Mouse (Mus musculus): ENCODE data around the gene Rnf157.

Gene Rnf157

GRCm38 (mm10) chr11:116333526-116334416 lies 79.1 kb downstream of the Rnf157 start:
- no peak for DNase-seq

GRCm38 (mm10) chr11:116332983-116333270 lies 79.9 kb downstream of the Rnf157 start:
- DNase-seq = no peak

DNA sequence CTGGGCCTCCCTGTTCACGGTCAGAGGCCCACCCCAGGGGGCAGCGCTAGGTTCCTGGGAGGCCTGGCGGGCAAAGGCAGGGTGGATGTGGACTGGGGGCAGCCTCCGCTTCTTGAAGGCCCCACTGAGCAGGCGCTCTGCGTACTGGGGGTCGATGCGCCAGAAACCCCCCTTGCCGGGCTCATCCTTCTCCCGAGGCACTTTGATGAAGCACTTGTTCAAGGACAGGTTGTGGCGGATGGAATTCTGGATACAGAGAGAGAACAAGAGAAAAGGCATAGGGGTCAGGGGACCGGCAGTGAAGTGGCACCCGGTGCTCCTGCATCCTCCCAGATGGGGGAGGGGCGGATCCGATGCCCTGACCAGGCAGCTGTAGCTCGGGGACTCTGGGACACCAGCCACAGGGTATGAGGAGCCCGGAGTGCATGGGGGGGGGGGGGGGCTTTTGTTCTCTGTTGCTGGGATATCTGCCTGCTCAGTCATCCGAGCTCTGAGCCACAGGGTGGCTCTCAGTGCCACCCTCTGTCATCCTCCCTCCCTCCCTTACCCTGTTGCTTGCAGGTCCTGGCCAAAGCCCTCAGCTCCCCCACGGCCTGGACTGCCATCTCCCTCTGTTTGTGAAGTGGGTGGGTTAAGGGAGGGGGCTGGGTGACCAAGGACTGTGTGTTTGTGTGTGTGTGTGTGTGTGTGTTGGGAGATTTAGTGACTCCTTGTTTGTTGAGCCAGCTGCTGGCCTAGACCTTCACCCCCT lies 80.4 kb downstream of the Rnf157 start:
- no peak for DNase-seq

- no peak for DNase-seq
Measured at GRCm38 (mm10) chr11:116330211-116330518, 82.7 kb downstream of the Rnf157 start.

DNA sequence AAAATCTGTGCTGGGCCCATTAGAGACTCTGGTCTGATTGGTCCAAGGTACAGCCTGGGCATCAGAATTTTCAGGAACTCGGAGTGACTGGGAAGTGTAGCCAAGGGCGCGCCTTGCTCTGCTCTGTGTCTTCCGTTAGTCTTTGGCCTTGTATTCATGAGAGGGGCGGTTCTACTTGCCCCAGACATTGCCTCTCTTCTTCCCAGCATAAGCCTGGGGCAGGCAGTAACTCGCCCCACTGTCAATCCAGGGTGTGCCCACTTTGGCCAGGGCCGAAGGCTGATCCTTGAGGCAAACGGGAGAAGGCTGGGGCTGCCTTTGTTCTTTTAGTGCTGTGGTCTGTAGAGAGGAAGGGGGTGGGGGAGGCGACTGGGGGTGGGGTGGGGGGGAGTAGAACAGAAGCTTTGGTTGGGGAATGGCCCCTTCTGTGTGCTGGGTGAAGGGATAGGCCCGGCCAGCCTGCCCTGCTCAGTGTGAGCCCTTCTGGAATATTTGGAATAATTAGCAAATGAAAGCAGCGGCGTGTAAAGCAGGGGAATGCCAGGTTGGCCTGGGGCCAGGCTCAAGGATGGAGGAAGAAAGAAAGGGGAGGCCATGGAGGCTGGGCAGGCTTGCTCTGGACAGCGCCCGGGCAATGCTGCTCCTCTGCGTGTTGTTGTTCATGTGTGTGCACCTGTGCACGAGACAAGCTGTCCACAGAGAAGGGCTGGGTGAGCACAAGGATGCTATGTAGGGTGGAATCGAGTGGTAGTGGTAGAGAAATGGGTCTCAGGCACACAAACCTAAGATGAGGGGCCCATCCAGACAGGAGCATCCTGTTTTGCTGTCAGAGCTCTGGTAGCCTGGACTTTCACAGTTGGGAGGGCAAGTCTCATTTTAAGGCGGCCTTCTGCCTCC lies 83.3 kb downstream of the Rnf157 start:
- DNase-seq = no peak

- no peak for DNase-seq
Measured at GRCm38 (mm10) chr11:116326963-116327603, 85.7 kb downstream of the Rnf157 start.

GRCm38 (mm10) chr11:116318719-116319659 lies 93.8 kb downstream of the Rnf157 start:
- peak; percentile 88 for DNase-seq

DNA sequence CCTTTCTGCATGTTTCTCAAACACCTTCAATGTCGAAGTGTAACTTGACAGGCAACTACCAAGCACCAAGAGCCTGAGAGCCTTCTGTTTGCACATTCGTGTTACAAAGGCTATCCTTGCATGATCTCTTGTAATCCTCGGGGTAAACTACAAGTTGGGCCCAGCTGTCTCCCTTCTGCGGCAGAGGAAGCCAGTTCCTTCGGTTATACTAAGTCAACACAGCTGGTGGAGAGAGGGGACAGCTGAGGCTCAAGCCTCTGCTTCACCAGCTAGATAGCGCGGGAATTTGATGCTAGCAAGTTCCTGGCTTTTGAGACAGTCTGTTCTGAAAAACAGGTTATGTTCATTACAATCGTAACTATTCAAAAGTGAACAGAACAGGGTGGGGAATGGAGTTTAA lies 100.5 kb downstream of the Rnf157 start:
- DNase-seq = no peak

DNA sequence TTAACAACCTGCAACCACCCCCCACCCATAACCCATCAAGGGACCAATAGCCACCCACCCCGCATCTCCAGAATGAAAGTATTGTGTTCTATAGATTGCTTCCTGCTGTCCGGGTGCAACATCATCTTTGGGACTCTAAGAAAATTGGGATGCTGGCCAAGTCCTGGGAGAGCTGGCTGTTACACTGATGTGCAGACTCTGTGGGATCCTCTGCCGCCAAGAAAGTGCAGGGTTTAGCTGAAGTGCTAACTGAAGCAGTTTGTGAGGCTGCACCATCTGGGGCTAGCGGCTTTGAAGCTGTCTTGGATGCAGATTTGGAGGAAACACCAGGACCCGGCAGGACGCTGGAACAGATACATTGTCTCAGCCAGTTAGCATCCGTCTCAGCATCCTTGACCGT lies 101.7 kb downstream of the Rnf157 start:
- DNase-seq = no peak

DNA sequence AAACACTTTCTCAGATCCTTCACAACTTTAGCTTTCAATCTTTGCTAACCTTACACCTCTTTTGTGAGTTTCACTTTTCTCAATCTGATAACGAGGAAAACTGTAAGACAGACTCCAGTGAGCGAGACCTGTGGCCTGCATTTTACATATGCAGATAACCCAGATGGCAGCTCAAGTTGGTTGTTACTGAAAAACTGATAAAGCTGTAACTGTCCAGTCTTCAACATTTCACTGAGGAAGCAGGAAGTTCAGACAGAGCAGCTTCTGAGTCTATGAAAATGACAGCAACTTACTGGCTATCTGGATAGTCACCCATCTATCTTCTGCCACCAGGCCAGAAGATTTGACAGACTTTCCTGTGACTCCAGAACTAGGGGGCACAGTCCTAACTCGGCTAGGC lies 103.2 kb downstream of the Rnf157 start:
- DNase-seq = no peak

- DNase-seq = peak; percentile 82
Measured at GRCm38 (mm10) chr11:116307762-116308531, 104.9 kb downstream of the Rnf157 start.

- DNase-seq = no peak
Measured at GRCm38 (mm10) chr11:116307019-116307725, 105.7 kb downstream of the Rnf157 start, which contains the start of gene Exoc7. Exoc7 (minus strand) TSS chr11:116307233.

DNA sequence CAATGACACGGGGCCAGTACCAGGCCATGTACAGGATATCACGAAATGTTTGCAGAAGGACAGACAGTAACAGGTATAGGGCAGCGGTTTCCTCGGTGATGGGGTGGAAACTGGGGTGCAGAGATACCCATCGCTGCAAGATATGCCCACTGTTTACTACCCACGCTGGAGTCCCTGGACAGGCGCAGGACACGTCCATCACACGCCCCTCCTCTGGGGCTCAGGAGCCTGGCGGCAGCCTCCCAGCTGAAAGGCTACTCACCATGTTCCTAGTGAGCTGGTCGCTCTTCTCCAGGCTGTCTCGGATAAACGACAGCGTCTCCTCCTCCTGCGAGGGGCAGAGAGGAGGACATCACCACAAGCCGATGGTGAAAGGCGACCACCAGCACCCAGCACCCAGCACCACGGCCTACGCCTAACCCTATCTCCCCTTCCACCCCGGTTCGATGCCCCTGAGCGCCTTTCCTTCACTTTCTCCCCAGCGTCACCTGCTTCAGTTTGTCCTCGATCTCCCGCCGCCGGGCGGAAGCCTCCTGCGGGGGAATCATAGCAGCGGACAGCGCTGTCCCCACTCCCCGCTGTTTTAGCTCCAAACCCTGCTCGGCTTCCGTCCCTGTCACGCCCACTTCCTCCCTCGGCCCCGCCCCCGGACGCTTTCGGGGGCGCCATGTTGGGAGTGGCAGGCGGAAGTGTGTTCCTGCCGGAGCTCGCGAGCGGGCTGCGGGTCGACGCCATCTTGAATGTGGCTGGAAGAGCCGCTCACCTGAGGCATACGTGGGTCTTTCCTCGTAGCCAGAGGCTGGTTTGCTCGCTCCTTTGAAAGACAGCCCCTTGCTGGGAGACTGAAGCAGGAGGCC lies 106.5 kb downstream of the Rnf157 start:
- peak; percentile 97 for DNase-seq

DNA sequence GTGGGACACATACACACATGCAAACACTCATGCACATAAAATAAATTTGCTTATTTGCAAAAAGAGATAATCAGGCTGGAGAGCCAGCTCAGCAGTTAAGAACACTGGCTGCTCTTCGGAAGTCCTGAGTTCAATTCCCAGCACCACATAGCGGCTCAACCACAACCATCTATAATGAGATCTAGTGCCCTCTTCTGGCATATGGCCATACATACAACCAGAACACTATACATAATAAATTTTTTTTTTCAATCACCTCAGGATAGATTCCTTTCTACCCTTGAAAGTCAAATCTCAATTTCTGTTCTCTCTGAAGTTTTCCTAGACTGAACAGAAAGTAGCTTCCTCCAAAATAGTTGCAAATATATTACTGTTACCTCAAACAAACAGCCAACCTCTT lies 107.4 kb downstream of the Rnf157 start:
- no peak for DNase-seq

GRCm38 (mm10) chr11:116298621-116299020 lies 114.2 kb downstream of the Rnf157 start:
- no peak for DNase-seq

DNA sequence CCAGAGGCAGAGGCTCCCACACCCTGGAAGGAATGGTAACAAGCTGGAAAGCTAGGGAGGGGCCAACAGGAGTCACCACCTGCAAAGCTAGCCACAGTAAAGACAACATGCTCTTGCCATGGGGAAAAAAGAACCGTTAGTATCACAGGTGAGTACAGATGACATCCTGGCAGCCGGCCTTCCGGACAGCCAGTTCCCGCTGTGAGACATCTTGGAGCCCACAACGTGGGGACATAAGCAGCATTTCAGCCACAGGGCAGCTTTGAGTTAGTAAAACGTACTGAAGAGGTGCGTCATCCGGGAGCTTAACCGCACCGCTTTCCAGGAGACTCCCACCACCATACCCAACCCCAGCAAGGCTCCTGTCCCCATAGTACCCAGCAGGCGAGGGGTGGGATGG lies 114.6 kb downstream of the Rnf157 start:
- no peak for DNase-seq

GRCm38 (mm10) chr11:116297017-116297416 lies 115.8 kb downstream of the Rnf157 start:
- DNase-seq = no peak

DNA sequence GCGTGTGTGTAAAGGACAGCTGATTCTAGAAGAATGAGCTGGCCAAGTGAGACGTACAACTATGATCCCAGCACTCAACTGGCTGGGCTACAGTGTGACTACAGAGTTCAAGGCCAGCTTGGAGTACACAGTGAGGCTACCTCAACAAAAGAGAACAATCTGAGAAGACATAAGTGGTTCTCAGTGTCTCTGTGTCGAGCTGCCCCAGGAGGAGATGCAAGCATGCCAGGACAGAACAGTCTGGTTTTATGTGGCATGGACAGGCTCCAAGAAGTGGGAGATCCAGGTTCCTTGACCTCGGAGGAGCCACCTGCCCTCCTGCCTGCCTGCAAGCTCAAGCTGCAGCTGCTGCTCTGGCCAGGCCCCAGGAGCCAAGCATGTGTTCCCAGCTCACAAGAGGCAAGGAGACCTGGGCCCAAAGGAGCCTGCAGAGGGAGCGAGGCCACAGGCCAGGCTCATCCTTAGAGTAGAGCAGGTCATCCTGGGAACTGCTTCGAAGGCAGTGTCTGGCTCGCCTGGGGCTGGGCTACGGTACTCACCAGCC lies 116.6 kb downstream of the Rnf157 start:
- DNase-seq = no peak

DNA sequence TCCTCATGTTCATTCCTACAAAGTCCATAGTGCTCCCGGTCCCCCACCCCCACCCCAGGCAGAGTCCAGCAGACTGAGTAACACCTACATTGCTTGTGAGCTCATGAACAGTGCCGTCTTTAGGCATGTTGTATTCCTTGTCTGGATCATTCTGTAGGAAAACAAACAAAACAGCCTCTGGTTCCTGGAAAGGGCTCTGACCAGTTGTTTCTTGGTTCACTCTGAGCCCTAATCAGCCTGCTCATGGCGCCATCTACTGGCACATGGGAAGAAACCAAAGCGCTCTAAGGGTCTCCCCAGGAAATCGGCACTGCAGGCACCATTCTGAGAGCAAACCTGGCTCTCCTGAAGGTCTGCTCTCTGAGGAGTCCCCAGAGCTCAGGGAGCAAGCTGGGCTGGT lies 118.5 kb downstream of the Rnf157 start:
- DNase-seq = peak; percentile 61

All from liver (tissue).